In the genomic region with DNA sequence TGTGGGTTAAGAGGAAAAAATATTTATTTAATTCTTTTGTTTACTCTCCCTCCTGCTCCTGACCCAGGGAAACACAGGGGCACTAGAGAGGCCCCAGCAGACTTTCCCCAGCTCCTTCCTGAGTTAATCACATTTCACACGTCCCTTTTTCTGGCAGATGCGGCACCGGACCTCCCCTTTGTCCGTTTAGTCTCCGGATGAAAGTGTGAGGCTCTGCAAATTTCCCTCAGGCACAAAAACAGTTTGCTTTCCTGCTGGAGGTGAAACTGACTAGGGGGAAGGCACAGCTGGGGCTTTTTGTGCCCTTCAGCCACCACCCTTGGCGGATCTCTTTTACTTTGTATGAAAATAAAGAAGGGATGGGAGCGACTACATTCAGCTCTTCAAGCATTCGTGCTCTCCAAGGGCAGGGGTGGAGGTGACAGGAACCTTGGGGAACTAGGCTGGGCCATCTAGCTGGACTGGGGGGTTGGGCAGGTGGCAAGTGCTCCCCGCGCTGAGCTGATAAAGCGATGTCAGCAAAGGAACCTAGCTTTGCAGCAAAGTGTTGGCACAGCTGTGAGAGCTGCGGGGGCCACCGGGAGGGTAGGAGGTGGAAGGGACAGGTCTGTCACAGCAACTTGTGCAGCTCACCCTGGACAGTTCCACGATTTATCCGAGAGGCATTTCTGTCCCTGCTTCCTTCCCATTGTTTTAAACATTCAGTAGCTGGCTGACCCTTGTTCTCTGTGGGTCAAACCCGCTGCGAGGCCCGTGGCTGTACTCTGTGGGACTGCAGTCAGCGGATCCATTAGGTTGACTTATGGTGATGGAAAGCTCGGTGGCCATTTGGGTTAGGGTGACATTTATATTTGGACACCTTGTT, we compare ENCODE assay signal across 9 mouse cellular contexts.
DNase-seq lines count a peak whose midpoint lies in the region; ATAC-seq and TF ChIP-seq lines count a peak whose summit lies in the region.
"Had no signal": no experiment of that assay in that cellular context is flagged by ENCODE, and none has a peak within 500 bp of the region (broad histone marks: within the 10 kb centered on the region; RNA-seq: fewer than 3 reads in every experiment).

No protein-coding gene starts in this region.

- intact Hi-C loops in heart, postnatal 10 days (cut with DNase I) = no loop called here

- no peaks in the 10 kb centered on the region for H3K9me3 ChIP-seq in kidney, embryonic 14.5 days (ENCODE audit: control insufficient read depth, low read length)
- H3K9me3 ChIP-seq in midbrain, embryonic 13.5 days = no peaks in the 10 kb centered on the region

- 0 out of 2 replicates have a peak overlapping the region, but pooled peaks have one; percentile 3 for H3K27ac ChIP-seq in kidney, embryonic 14.5 days (ENCODE audit: low read depth, low read length)
- H3K27ac ChIP-seq in midbrain, embryonic 13.5 days = peak overlapping the region; percentile 86
- H3K27ac ChIP-seq: macrophage had no signal

- H3K4me2 ChIP-seq in kidney, embryonic 14.5 days (replicated peaks; ENCODE audit: low read depth, low read length) = peak overlapping the region; percentile 17
- peak overlapping the region; percentile 43 for H3K4me2 ChIP-seq in midbrain, embryonic 13.5 days (replicated peaks)

- no peaks in the 10 kb centered on the region; the same call in 1 of the 2 replicates for H3K27me3 ChIP-seq in kidney, embryonic 14.5 days (ENCODE audit: control insufficient read depth, insufficient read depth, low read length)
- no peaks in the 10 kb centered on the region for H3K27me3 ChIP-seq in midbrain, embryonic 13.5 days

- no peaks in the 10 kb centered on the region for H3K36me3 ChIP-seq in kidney, embryonic 14.5 days (ENCODE audit: control insufficient read depth, insufficient read depth, low read length)
- no peaks in the 10 kb centered on the region for H3K36me3 ChIP-seq in midbrain, embryonic 13.5 days

- no peak for TF ChIP-seq CTCF in brain, embryonic 14.5 days (IDR thresholded peaks at IDR 0.05; ENCODE audit: borderline replicate concordance, extremely low read depth, insufficient read depth, insufficient read length)

- ATAC-seq in kidney, embryonic 14.5 days (ENCODE audit: low FRiP score, low TSS enrichment) = peak; percentile 84
- ATAC-seq in midbrain, embryonic 13.5 days = peak; percentile 75
- ATAC-seq in CD4-positive, CD25-positive, alpha-beta regulatory T cell, adult 4 months = no peak

- WGBS in kidney, embryonic 14.5 days = 2% methylated on average over 20 of the region's 20 CpGs
- WGBS in midbrain, embryonic 13.5 days = 0% methylated on average over 20 of the region's 20 CpGs

- H3K4me1 ChIP-seq in kidney, embryonic 14.5 days (ENCODE audit: control insufficient read depth, insufficient read depth, low read length) = peaks cover 14% of the 10 kb centered on the region; the same call in 1 of the 2 replicates
- H3K4me1 ChIP-seq in midbrain, embryonic 13.5 days (replicated peaks) = peaks cover 34% of the 10 kb centered on the region

- H3K4me3 ChIP-seq in kidney, embryonic 14.5 days (ENCODE audit: low read length) = no peak overlapping the region
- H3K4me3 ChIP-seq in midbrain, embryonic 13.5 days (replicated peaks) = peak overlapping the region; percentile 4

- TF ChIP-seq POLR2A in brain, embryonic 14.5 days (IDR thresholded peaks at IDR 0.05; ENCODE audit: borderline replicate concordance, extremely low read depth, insufficient read depth, insufficient read length, poor library complexity, severe bottlenecking) = no peak

- no peak for DNase-seq in kidney, adult 11 months
- DNase-seq in brain, embryonic 14.5 days (ENCODE audit: low read depth) = peak; percentile 91
- DNase-seq in heart, postnatal 10 days = peak; percentile 26 to 37
- no peak for DNase-seq in layer of hippocampus, adult 9-10 months (ENCODE audit: low spot score)
- DNase-seq in right cerebral cortex, postnatal 36 days (ENCODE audit: low spot score in 2 of 2) = no peak

- H3K9ac ChIP-seq in kidney, embryonic 14.5 days (ENCODE audit: low read depth, low read length) = peak overlapping the region; percentile 23
- H3K9ac ChIP-seq in midbrain, embryonic 13.5 days (replicated peaks) = 0 out of 2 replicates have a peak overlapping the region, but pooled peaks have one; percentile 10

Comparison
In these comparisons a context has a peak if more than half of its experiments do, and no peak if none do; other contexts are left out.
1. DNase-seq: peak in brain, embryonic 14.5 days (single experiment) and heart, postnatal 10 days (2 of 2); none in kidney, adult 11 months (single experiment), layer of hippocampus, adult 9-10 months (single experiment) and right cerebral cortex, postnatal 36 days (0 of 2).